ENCODE assay signal across 13 mouse cellular contexts in genomic region chr4:74613032-74613431, GRCm38 (mm10).
A peak's percentile ranks its signal among the peaks of the same experiment; 100 is the strongest.
DNase-seq lines count a peak whose midpoint lies in the region; ATAC-seq lines count a peak whose summit lies in the region.
"Had no signal": no experiment of that assay in that cellular context is flagged by ENCODE, and none has a peak within 500 bp of the region (broad histone marks: within the 10 kb centered on the region; RNA-seq: fewer than 3 reads in every experiment).

No protein-coding gene starts in this region.

- H3K4me1 ChIP-seq in hindbrain, embryonic 10.5 days (replicated peaks), result 0 out of 2 replicates have a peak, but pooled peaks cover 4% of the 10 kb centered on the region
- no peaks in the 10 kb centered on the region for H3K4me1 ChIP-seq in hindbrain, embryonic 13.5 days (replicated peaks)
- H3K4me1 ChIP-seq in embryonic facial prominence, embryonic 12.5 days, result 0 out of 2 replicates have a peak, but pooled peaks cover 3% of the 10 kb centered on the region
- H3K4me1 ChIP-seq in midbrain, embryonic 14.5 days (ENCODE audit: control insufficient read depth, insufficient read depth, low read length), result no peaks in the 10 kb centered on the region

- peak; percentile 22 for DNase-seq in hindbrain, embryonic 10.5 days (ENCODE audit: low spot score)
- DNase-seq in heart, postnatal 36 days, result peak; percentile 4 to 10
- DNase-seq in kidney, postnatal 4 days, result peak; percentile 61 to 72
- DNase-seq in midbrain, embryonic 14.5 days, result no peak
- no peak for DNase-seq in cerebellum, adult 9-11 months
- DNase-seq: cerebellum, adult 9-10 months; layer of hippocampus, adult 9-11 months; thymus, postnatal 25 days had no signal

- ATAC-seq in hindbrain, embryonic 13.5 days (ENCODE audit: low FRiP score), result no peak
- peak; percentile 67; the same call in 1 of the 2 replicates for ATAC-seq in embryonic facial prominence, embryonic 12.5 days (ENCODE audit: insufficient number of reproducible peaks, insufficient read depth, low FRiP score, low TSS enrichment)
- ATAC-seq in midbrain, embryonic 14.5 days (ENCODE audit: low FRiP score, low TSS enrichment), result no peak
- ATAC-seq in monocyte, adult 5-6 weeks (replicated peaks; ENCODE audit: insufficient number of reproducible peaks, low FRiP score, low TSS enrichment, poor library complexity, severe bottlenecking), result no peak

- H3K4me3 ChIP-seq in hindbrain, embryonic 10.5 days, result no peak overlapping the region
- no peak overlapping the region for H3K4me3 ChIP-seq in hindbrain, embryonic 13.5 days
- no peak overlapping the region for H3K4me3 ChIP-seq in embryonic facial prominence, embryonic 12.5 days
- no peak overlapping the region for H3K4me3 ChIP-seq in midbrain, embryonic 14.5 days (replicated peaks; ENCODE audit: low read depth, low read length)
- H3K4me3 ChIP-seq: myocyte had no signal

- no peaks in the 10 kb centered on the region for H3K36me3 ChIP-seq in hindbrain, embryonic 10.5 days
- no peaks in the 10 kb centered on the region for H3K36me3 ChIP-seq in hindbrain, embryonic 13.5 days
- no peaks in the 10 kb centered on the region for H3K36me3 ChIP-seq in embryonic facial prominence, embryonic 12.5 days
- no peaks in the 10 kb centered on the region for H3K36me3 ChIP-seq in midbrain, embryonic 14.5 days (ENCODE audit: control insufficient read depth, insufficient read depth, low read length)

- WGBS in hindbrain, embryonic 10.5 days, result 49% methylated on average over 3 of the region's 3 CpGs
- 49% methylated on average over 3 of the region's 3 CpGs for WGBS in hindbrain, embryonic 13.5 days
- WGBS in embryonic facial prominence, embryonic 12.5 days, result 12% methylated on average over 3 of the region's 3 CpGs
- 77% methylated on average over 3 of the region's 3 CpGs for WGBS in midbrain, embryonic 14.5 days

- intact Hi-C loops in heart, postnatal 36 days (cut with DNase I), result no loop called here

- no peak overlapping the region for H3K9ac ChIP-seq in hindbrain, embryonic 13.5 days
- H3K9ac ChIP-seq in embryonic facial prominence, embryonic 12.5 days, result no peak overlapping the region
- H3K9ac ChIP-seq in midbrain, embryonic 14.5 days (replicated peaks; ENCODE audit: low read length), result no peak overlapping the region

- H3K4me2 ChIP-seq in hindbrain, embryonic 13.5 days, result no peak overlapping the region
- no peak overlapping the region for H3K4me2 ChIP-seq in embryonic facial prominence, embryonic 12.5 days (replicated peaks)
- no peak overlapping the region for H3K4me2 ChIP-seq in midbrain, embryonic 14.5 days (ENCODE audit: low read length)

- H3K9me3 ChIP-seq in hindbrain, embryonic 10.5 days, result no peaks in the 10 kb centered on the region
- no peaks in the 10 kb centered on the region for H3K9me3 ChIP-seq in hindbrain, embryonic 13.5 days
- H3K9me3 ChIP-seq in embryonic facial prominence, embryonic 12.5 days, result no peaks in the 10 kb centered on the region
- H3K9me3 ChIP-seq in midbrain, embryonic 14.5 days (ENCODE audit: control insufficient read depth, low read length), result no peaks in the 10 kb centered on the region

- no peak overlapping the region for H3K27ac ChIP-seq in hindbrain, embryonic 10.5 days
- H3K27ac ChIP-seq in hindbrain, embryonic 13.5 days, result no peak overlapping the region
- no peak overlapping the region for H3K27ac ChIP-seq in embryonic facial prominence, embryonic 12.5 days
- no peak overlapping the region for H3K27ac ChIP-seq in midbrain, embryonic 14.5 days (replicated peaks; ENCODE audit: low read depth, low read length)

- H3K27me3 ChIP-seq in hindbrain, embryonic 10.5 days (ENCODE audit: insufficient read depth, poor library complexity, severe bottlenecking), result no peaks in the 10 kb centered on the region
- H3K27me3 ChIP-seq in hindbrain, embryonic 13.5 days, result no peaks in the 10 kb centered on the region
- H3K27me3 ChIP-seq in embryonic facial prominence, embryonic 12.5 days, result no peaks in the 10 kb centered on the region
- H3K27me3 ChIP-seq in midbrain, embryonic 14.5 days (ENCODE audit: control insufficient read depth, insufficient read depth, low read length), result no peaks in the 10 kb centered on the region
- H3K27me3 ChIP-seq: CH12.LX had no signal

Comparison
In these comparisons a context has a peak if more than half of its experiments do, and no peak if none do; other contexts are left out.
1. DNase-seq: peak in hindbrain, embryonic 10.5 days (single experiment), heart, postnatal 36 days (2 of 2) and kidney, postnatal 4 days (2 of 2); none in midbrain, embryonic 14.5 days (single experiment) and cerebellum, adult 9-11 months (single experiment).